Mouse (Mus musculus) lung, embryonic 15.5 days (tissue): Measurements from ENCODE around the gene Macrod1. TPM values are rescaled to one million over a fixed set of nuclear protein-coding genes. Genes with fewer than 3 reads are reported as not detected.
"Not testable (repeated sequence)": the region's sequence is repeated elsewhere in the genome, so short reads cannot be mapped to it uniquely, and the experiment has no call there.

Experiments
- ATAC-seq: fragments of 200-750 bp; cut with Nextera tagmentation; 2 replicates; pipeline ENCODE4 v1.8.0; 2017; ENCODE audit warnings: moderate number of reproducible peaks, borderline replicate concordance; ENCODE audit not compliant: low FRiP score, low TSS enrichment; ENCODE audit errors: extremely low read depth
- H3K27ac ChIP-seq: fragments of 300-500 bp; sonication (generic); 2 replicates; pipeline ENCODE4 v1.5.1; 2015; ENCODE audit warnings: moderate library complexity, mild to moderate bottlenecking, inconsistent platforms
- H3K27me3 ChIP-seq: fragments of 300-500 bp; sonication (generic); 2 replicates; pipeline ENCODE4 v1.6.1; 2015; ENCODE audit warnings: inconsistent platforms
- H3K36me3 ChIP-seq: fragments of 300-500 bp; sonication (generic); 2 replicates; pipeline ENCODE4 v1.6.1; 2015; ENCODE audit warnings: inconsistent platforms
- H3K4me1 ChIP-seq: fragments of 300-500 bp; sonication (generic); 2 replicates; pipeline ENCODE4 v1.6.1; 2015; ENCODE audit warnings: inconsistent platforms
- H3K4me2 ChIP-seq: fragments of 300-500 bp; sonication (generic); 2 replicates; pipeline ENCODE4 v1.6.1; 2015; ENCODE audit warnings: inconsistent platforms, mild to moderate bottlenecking, moderate library complexity
- H3K4me3 ChIP-seq: fragments of 300-500 bp; sonication (generic); 2 replicates; pipeline ENCODE4 v1.5.1; 2015; ENCODE audit warnings: mild to moderate bottlenecking, inconsistent platforms
- H3K9ac ChIP-seq: fragments of 300-500 bp; sonication (generic); 2 replicates; pipeline ENCODE4 v1.6.1; 2015; ENCODE audit warnings: inconsistent platforms
- H3K9me3 ChIP-seq: fragments of 300-500 bp; sonication (generic); 2 replicates; pipeline ENCODE4 v1.6.1; 2016; ENCODE audit warnings: inconsistent platforms
- WGBS: fragments of 180-500 bp; shearing (Covaris S2); methylation state at CpG from one replicate; pipeline ENCODE4 v1.1.7; 2015; 5-methylcytosine and 5-hydroxymethylcytosine counted together
- polyA plus RNA-seq: library from polyadenylated mRNA; unstranded; fragments of >200 nt; fragmentation: Nextera tagmentation; extraction: Ambion mirVana; gene quantifications from 2 replicates; pipeline ENCODE4 v1.2.1, GENCODE M21; 2015

The Macrod1 gene
- polyA plus RNA-seq, 1 experiment from 2014 or later: 14.2 TPM

DNA sequence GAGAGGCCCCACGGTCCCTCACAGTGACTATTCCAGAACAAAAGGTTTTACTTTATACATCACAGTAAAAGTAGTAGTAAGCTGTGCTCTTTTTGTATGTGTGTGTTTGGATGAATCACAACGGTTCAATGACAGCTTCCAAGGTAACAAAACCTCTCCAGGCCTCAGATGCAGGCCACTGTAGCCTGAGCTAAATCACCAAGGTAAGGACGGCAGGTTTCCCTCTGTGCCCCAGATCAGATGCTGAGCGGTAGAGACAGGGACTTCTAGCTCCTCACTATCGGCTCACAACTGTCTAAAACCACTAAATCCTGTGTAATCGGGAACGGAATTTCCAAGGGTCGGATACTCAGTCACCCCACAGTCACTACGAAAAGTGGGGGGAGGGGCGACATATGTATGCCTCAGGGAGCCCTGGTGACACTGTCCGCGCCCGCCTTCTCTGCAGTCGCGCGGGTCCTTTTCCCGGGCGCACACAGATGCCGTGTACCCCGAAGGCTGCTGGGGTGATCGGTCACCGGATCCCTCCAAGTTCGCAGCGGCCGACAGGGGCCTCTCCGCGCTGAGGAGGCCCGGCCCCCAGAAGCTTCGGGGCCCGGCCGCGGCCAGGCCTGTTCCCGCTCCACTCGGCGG lies 17.4 kb upstream of the Macrod1 start:
- peak overlapping the region; percentile 86 for H3K27ac ChIP-seq
- peak overlapping the region; percentile 66 for H3K4me2 ChIP-seq
- no peaks in the 10 kb centered on the region for H3K27me3 ChIP-seq
- peaks cover 17% of the 10 kb centered on the region for H3K36me3 ChIP-seq
- H3K9ac ChIP-seq: peak overlapping the region; percentile 88
- H3K4me1 ChIP-seq: peaks cover 11% of the 10 kb centered on the region
- H3K9me3 ChIP-seq: no peaks in the 10 kb centered on the region
- 1% methylated on average over 35 of the region's 35 CpGs for WGBS
- no peak for ATAC-seq
- H3K4me3 ChIP-seq: peak overlapping the region; percentile 94

- Histone ChIP-seq H3K27ac (peak within 1 kb of the TSS; percentile 86), H3K4me1 (peaks cover 11% of the 10 kb centered on the region), H3K9ac (peak within 1 kb of the TSS; percentile 88), H3K9me3 (no peaks in the 10 kb centered on the region), H3K4me3 (peak within 1 kb of the TSS; percentile 94), H3K27me3 (no peaks in the 10 kb centered on the region), H3K4me2 (peak within 1 kb of the TSS; percentile 66), H3K36me3 (peaks cover 10% of the 10 kb centered on the region; the same call in 1 of the 2 replicates)
- WGBS: under 1% methylated on average over 49 of the region's 49 CpGs
- ATAC-seq: peak; percentile 99
These were observed 16.6 kb upstream of the Macrod1 start, which contains the start of gene Stip1 for GRCm38 (mm10) chr19:7039841-7040636. Stip1 (minus strand) TSS chr19:7039967.

DNA sequence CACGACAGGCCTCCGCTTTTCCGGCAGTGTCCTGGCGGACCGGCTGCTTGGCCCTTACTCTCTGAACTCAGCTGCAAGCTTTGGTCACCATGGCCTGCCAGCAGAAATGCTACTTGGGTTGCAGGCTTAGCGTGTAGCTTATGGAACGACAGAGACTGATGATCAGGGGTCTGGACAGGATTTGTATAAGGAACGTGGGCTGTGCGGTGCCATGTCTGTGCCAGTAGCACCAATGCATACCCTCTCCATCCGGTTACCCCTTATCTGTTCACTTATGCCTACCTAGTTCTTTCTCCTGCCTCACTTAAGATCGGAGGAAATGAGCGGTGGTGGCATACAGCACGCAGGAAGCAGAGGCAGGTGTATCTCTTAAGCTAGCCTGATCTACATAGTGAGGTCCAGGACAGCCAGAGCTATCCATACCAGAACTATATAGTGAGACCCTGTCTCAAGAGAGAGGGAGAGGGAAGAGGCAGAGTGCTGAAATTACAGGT lies 15.9 kb upstream of the Macrod1 start:
- Histone ChIP-seq H3K36me3 (0 out of 2 replicates have a peak, but pooled peaks cover 3% of the 10 kb centered on the region), H3K9me3 (no peaks in the 10 kb centered on the region), H3K4me3 (peak overlapping the region; percentile 47), H3K9ac (peak overlapping the region; percentile 51), H3K27me3 (no peaks in the 10 kb centered on the region), H3K4me2 (peak overlapping the region; percentile 63), H3K4me1 (peaks cover 11% of the 10 kb centered on the region), H3K27ac (peak overlapping the region; percentile 86)
- ATAC-seq: peak; percentile 0; the same call in 1 of the 2 replicates
- 16% methylated on average over 13 of the region's 13 CpGs for WGBS

GRCm38 (mm10) chr19:7041171-7041570 lies 15.4 kb upstream of the Macrod1 start:
- Histone ChIP-seq H3K4me2 (peak overlapping the region; percentile 63), H3K9ac (peak overlapping the region; percentile 51), H3K27ac (peak overlapping the region; percentile 86; the same call in 1 of the 2 replicates), H3K9me3 (no peaks in the 10 kb centered on the region), H3K36me3 (0 out of 2 replicates have a peak, but pooled peaks cover 3% of the 10 kb centered on the region), H3K27me3 (no peaks in the 10 kb centered on the region), H3K4me1 (peaks cover 11% of the 10 kb centered on the region), H3K4me3 (no peak overlapping the region)
- ATAC-seq: no peak
- WGBS: 89% methylated on average over 2 of the region's 2 CpGs

DNA sequence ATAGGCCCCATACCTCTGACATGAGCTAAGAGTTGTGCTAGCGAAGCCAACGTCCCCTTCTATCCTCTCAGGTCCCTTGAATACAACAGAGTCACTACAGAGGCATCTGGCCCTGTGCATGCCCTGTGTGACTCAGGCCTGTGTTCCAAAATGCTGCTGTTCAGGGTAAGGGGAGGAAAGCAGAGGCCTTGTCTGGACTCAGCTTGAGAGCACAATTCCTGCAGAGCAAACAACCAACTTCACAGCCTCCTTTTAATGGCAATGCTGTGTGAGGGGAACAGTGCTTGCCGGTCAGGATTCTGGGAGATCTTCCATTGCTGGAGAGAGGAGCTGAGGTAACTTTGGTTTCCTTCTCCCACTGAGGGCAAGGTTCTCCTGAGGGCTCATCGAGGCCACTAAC lies 12.3 kb upstream of the Macrod1 start:
- H3K27ac ChIP-seq: no peak overlapping the region
- no peaks in the 10 kb centered on the region for H3K27me3 ChIP-seq
- H3K4me3 ChIP-seq: no peak overlapping the region
- H3K9me3 ChIP-seq: no peaks in the 10 kb centered on the region
- H3K36me3 ChIP-seq: no peaks in the 10 kb centered on the region
- 53% methylated on average over 4 of the region's 4 CpGs for WGBS
- H3K4me2 ChIP-seq: no peak overlapping the region
- no peak for ATAC-seq
- H3K4me1 ChIP-seq: no peaks in the 10 kb centered on the region
- H3K9ac ChIP-seq: no peak overlapping the region

DNA sequence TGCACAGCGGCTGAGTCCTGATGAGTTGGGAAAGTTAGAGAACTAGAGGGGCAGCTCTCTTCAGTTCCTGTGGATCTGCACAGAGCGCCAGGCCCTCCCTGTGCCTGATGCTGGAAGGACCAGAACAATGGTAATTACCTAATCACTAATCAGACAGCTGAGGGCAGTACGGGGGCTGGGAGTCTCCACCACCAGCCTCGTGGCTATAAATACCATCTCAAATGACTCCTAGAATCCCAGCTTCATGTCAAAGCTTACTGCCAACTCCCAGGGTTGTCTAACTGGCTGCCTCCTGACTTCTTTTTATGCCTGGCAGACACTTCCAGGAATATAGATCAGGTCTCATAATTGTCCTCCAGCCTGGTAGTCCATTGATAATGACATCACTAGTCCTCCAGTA lies 11.9 kb upstream of the Macrod1 start:
- no peak for ATAC-seq
- Histone ChIP-seq H3K36me3 (no peaks in the 10 kb centered on the region), H3K27ac (no peak overlapping the region)

GRCm38 (mm10) chr19:7053382-7053781 lies 3.2 kb upstream of the Macrod1 start:
- H3K4me2 ChIP-seq, H3K27ac ChIP-seq, ATAC-seq, H3K9me3 ChIP-seq, H3K4me3 ChIP-seq, H3K27me3 ChIP-seq, H3K9ac ChIP-seq, H3K36me3 ChIP-seq: not testable (repeated sequence)
- H3K4me1 ChIP-seq: peaks cover 30% of the 10 kb centered on the region
- WGBS: 86% methylated on average over 4 of the region's 4 CpGs

More for the DNA sequence above, 11.9 kb upstream of the Macrod1 start:
- H3K9me3 ChIP-seq: no peaks in the 10 kb centered on the region
- H3K9ac ChIP-seq: no peak overlapping the region
- WGBS: 42% methylated on average over 4 of the region's 4 CpGs
- no peak overlapping the region for H3K4me3 ChIP-seq
- H3K4me1 ChIP-seq: no peaks in the 10 kb centered on the region
- no peaks in the 10 kb centered on the region for H3K27me3 ChIP-seq
- H3K4me2 ChIP-seq: no peak overlapping the region

- Histone ChIP-seq H3K9ac (no peak overlapping the region), H3K4me2 (no peak overlapping the region), H3K4me1 (peaks cover 33% of the 10 kb centered on the region), H3K9me3 (no peaks in the 10 kb centered on the region), H3K27me3 (no peaks in the 10 kb centered on the region), H3K27ac (no peak overlapping the region), H3K36me3 (no peaks in the 10 kb centered on the region), H3K4me3 (no peak overlapping the region)
- WGBS: 35% methylated on average over 10 of the region's 10 CpGs
- no peak for ATAC-seq
These were observed 1.8 kb upstream of the Macrod1 start for GRCm38 (mm10) chr19:7054772-7055171.

- Histone ChIP-seq H3K4me3 (no peak overlapping the region), H3K4me2 (no peak overlapping the region), H3K4me1 (peaks cover 33% of the 10 kb centered on the region), H3K36me3 (no peaks in the 10 kb centered on the region), H3K9me3 (no peaks in the 10 kb centered on the region), H3K27ac (no peak overlapping the region), H3K9ac (no peak overlapping the region), H3K27me3 (no peaks in the 10 kb centered on the region)
- WGBS: 36% methylated on average over 3 of the region's 3 CpGs
- no peak for ATAC-seq
These were observed 1.4 kb upstream of the Macrod1 start for GRCm38 (mm10) chr19:7055173-7055572.

DNA sequence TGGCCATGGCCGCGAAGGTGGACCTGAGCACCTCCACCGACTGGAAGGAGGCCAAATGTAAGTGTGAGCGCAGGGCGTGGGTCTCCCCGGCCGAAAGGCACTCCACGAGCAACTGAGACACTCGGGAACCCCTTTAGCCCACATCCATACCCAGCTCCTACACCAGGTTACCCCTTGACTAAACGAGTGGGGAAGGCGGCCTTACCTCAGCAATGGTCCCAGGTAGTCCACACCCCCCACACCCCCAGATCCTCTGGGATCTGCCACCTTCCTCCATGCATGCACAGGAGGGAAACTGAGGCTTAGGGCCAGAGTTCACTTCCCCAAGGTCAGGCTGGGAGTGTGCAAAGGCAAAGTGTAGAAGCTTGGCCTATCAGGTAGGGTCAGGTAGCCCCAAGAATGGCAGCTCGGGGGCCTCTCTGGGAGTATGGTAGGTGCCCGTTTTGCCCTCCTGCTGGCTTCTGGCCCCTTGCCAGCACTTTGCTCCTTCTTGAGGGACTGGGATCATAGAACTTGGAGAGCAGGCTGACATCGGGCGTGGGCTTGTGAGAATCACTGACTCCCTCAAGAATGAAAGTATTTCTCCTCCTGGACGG lies 614 bp downstream of the Macrod1 start:
- no peaks in the 10 kb centered on the region for H3K27me3 ChIP-seq
- no peaks in the 10 kb centered on the region for H3K36me3 ChIP-seq
- ATAC-seq: peak; percentile 43
- H3K9ac ChIP-seq: peak overlapping the region; percentile 65
- H3K4me1 ChIP-seq: peaks cover 33% of the 10 kb centered on the region
- under 1% methylated on average over 16 of the region's 16 CpGs for WGBS
- H3K9me3 ChIP-seq: no peaks in the 10 kb centered on the region
- H3K4me3 ChIP-seq: peak overlapping the region; percentile 58
- H3K4me2 ChIP-seq: peak overlapping the region; percentile 98
- H3K27ac ChIP-seq: peak overlapping the region; percentile 73

GRCm38 (mm10) chr19:7057722-7058207 lies 1.2 kb downstream of the Macrod1 start:
- H3K9me3 ChIP-seq: no peaks in the 10 kb centered on the region
- peak overlapping the region; percentile 58 for H3K4me3 ChIP-seq
- peaks cover 33% of the 10 kb centered on the region for H3K4me1 ChIP-seq
- ATAC-seq: peak; percentile 70
- H3K27me3 ChIP-seq: no peaks in the 10 kb centered on the region
- WGBS: under 1% methylated on average over 15 of the region's 15 CpGs
- peak overlapping the region; percentile 65 for H3K9ac ChIP-seq
- H3K4me2 ChIP-seq: peak overlapping the region; percentile 98
- H3K27ac ChIP-seq: peak overlapping the region; percentile 73
- H3K36me3 ChIP-seq: no peaks in the 10 kb centered on the region
